Mouse (Mus musculus) thymus, adult 2 months (tissue): ENCODE data around the gene Pthlh.

Source experiments
- CTCF ChIP-seq: fragments of 200-500 bp; IDR thresholded peaks from 2 replicates; pipeline ENCODE4 v1.5.1; 2012; ENCODE audit warnings: mild to moderate bottlenecking, control low read depth, low read length, moderate library complexity, borderline replicate concordance; ENCODE audit not compliant: control insufficient read depth, poor library complexity, insufficient read depth; ENCODE audit errors: extremely low read depth
- POLR2A ChIP-seq: fragments of 200-500 bp; IDR thresholded peaks from 2 replicates; pipeline ENCODE4 v1.6.1; 2012; ENCODE audit warnings: mild to moderate bottlenecking, low read length, control low read depth, moderate library complexity; ENCODE audit not compliant: control insufficient read depth, poor library complexity, insufficient read depth; ENCODE audit errors: extremely low read depth

DNA sequence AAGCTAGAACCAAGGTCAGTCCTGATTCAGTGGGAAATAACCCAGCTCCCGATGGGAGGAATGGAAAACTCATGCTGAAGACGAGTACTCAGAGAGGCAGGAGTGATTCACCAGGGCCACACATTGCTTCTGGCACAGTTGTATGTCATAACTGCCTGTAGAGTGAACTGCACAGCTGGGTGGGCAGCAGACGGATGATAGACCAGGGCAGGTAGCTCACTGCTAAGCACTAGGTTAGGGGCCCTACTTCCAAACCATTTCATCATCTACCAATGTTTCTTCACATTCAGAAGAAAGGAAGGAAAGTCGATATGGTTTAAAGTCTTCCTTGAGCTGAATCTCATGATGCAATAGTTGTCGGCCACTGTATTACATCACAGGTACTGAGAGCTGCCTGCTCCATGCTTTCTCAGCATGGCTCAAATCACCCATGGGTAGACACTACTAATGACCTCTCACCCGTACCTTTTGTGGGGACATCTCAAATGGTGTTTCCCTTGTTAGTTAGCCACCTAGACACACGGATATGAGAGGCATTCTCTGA lies 46.5 kb upstream of the Pthlh start:
- TF ChIP-seq POLR2A = no peak
- no peak for TF ChIP-seq CTCF
